Mouse (Mus musculus): ENCODE results near the gene Cabin1. TPM values are rescaled to one million over a fixed set of nuclear protein-coding genes. Genes with fewer than 3 reads are reported as not detected.
A peak's percentile ranks its signal among the peaks of the same experiment; 100 is the strongest.

Gene Cabin1
- polyA plus RNA-seq, 2 experiments: 11.2 to 13.7 TPM

DNA sequence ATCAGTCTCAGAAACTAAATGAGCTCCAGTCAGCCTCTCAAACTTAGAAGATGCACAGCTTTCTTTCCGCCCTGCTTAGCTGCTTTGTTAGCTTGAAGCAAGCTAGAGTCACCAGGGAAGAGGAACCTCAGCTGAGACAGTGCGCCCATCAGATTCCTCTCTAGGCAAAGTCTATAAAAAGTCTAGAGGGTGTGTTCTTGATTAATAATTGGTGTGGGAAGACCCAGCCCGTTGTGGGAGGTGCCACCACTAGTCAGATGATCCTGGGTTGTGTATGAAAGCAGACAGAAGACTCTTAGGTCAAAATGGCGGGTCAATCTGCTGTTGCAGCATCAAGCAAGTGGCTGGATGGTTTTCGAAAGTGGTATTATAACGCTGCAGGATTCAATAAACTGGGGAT is 2.7 kb upstream of the Cabin1 start:
- no peak for ATAC-seq (ENCODE audit: insufficient read depth)
- H3K27ac ChIP-seq: no peak overlapping the region
- H3K4me3 ChIP-seq (ENCODE audit: insufficient read depth in 1 of 2, low read depth in 2 of 2, low read length in 2 of 2): no peak overlapping the region
- no peak overlapping the region for H3K9ac ChIP-seq (replicated peaks)
- no peak overlapping the region for H3K4me2 ChIP-seq (ENCODE audit: low read depth)
- no peak for DNase-seq (ENCODE audit: low read depth in 3 of 3, low spot score in 3 of 3)
- no peak for TF ChIP-seq CTCF (IDR thresholded peaks at IDR 0.05; ENCODE audit: low read depth)
- no peak for TF ChIP-seq EP300 (IDR thresholded peaks at IDR 0.05; ENCODE audit: low read depth)
- H3K9me3 ChIP-seq (ENCODE audit: control insufficient read depth, low read length): no peaks in the 10 kb centered on the region
- H3K4me1 ChIP-seq (replicated peaks; ENCODE audit: control insufficient read depth in 2 of 2, insufficient read depth in 2 of 2, low read length in 1 of 2): peaks cover 8 to 21% of the 10 kb centered on the region in 2 experiments; a peak in 3 of 4 replicates
- H3K27me3 ChIP-seq (ENCODE audit: control insufficient read depth, insufficient read depth, low read length): no peaks in the 10 kb centered on the region
- no peaks in the 10 kb centered on the region for H3K36me3 ChIP-seq (replicated peaks; ENCODE audit: control insufficient read depth, insufficient read depth, low read depth)
- WGBS (ENCODE audit: insufficient replicate concordance): 62% methylated on average over 6 of the region's 6 CpGs

DNA sequence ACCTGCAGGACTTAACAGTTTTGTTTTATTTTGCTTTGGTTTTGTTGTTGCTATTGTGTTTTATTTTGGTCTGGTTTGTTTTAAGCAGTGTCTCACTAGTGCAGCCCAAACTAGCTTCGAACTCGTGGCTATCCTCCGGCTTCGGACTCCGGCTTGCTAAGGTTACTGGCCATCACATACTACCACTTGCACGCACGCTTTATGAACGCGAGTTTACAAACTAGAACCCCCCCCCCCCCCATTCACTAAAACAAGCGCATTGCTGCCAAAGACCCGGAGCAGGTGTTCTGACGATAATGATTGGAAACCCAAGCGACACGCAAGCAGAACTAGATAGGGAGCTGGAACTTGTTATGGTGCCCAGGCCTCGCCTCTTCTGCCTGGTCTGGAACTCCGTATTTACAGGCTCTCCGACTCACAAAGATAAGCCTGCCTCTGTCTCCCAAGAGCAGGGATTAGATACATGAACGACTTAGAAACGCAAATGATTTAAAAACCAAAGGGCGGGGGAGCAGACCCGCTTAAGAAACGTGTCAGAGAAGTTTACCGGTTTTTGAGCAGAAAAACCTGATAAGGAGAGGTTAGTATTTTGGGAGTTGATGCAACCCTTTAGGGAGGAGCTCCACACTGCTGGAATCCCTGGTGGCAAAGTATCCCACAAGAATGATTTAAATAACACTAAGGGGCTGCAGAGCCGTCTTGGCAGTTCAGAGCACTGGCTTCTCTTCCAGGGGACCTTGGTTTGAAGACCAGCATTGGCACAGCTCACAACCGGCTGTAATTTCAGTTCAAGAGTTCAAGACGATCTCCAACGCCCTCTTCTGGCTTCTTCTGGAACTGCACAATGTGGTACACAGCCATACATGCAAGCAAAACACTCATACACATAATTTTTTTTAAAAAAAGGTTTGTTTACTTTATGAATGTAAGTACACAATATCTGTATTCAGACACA is 655 bp upstream of the Cabin1 start:
- peak overlapping the region; percentile 75 for H3K9ac ChIP-seq (replicated peaks)
- peak overlapping the region; percentile 96 for H3K27ac ChIP-seq
- WGBS (ENCODE audit: insufficient replicate concordance): under 1% methylated on average over 27 of the region's 27 CpGs
- H3K4me3 ChIP-seq (ENCODE audit: insufficient read depth in 1 of 2, low read depth in 2 of 2, low read length in 2 of 2): peak overlapping the region; percentile 84 to 89
- peak overlapping the region; percentile 93 for H3K4me2 ChIP-seq (ENCODE audit: low read depth)
- no peaks in the 10 kb centered on the region for H3K9me3 ChIP-seq (ENCODE audit: control insufficient read depth, low read length)
- H3K36me3 ChIP-seq (replicated peaks; ENCODE audit: control insufficient read depth, insufficient read depth, low read depth): peaks cover 2% of the 10 kb centered on the region
- TF ChIP-seq CTCF (IDR thresholded peaks at IDR 0.05; ENCODE audit: low read depth) (peak; percentile 89), EP300 (IDR thresholded peaks at IDR 0.05; ENCODE audit: low read depth) (no peak; the same call in 1 of the 2 replicates)
- ATAC-seq (ENCODE audit: insufficient read depth) (peak; percentile 66), DNase-seq (ENCODE audit: low read depth in 3 of 3, low spot score in 3 of 3) (peak; percentile 82 to 90 (median 87))
- no peaks in the 10 kb centered on the region for H3K27me3 ChIP-seq (ENCODE audit: control insufficient read depth, insufficient read depth, low read length)
- H3K4me1 ChIP-seq (replicated peaks; ENCODE audit: control insufficient read depth in 2 of 2, insufficient read depth in 2 of 2, low read length in 1 of 2): peaks cover 8 to 25% of the 10 kb centered on the region in 2 experiments; a peak in 3 of 4 replicates

DNA sequence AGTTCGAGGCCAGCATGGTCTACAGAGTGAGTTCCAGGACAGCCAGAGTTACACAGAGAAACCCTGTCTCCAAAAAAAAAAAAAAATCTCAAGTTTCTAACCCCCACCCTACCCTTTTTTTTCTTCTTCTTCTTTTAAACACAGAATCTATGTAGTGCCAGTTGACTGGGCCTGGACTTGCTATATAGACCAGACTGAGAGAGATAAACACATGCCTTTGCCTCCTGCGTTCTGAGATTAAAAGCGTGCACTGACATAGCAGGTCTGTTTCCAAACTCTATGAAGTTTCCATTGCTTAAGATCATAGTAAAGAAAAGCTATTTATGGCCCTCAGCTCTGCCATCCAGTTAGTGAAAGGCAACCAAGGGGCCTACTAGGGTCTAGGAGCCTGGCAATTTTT is 1.7 kb downstream of the Cabin1 start:
- H3K4me2 ChIP-seq (ENCODE audit: low read depth): peak overlapping the region; percentile 75

DNA sequence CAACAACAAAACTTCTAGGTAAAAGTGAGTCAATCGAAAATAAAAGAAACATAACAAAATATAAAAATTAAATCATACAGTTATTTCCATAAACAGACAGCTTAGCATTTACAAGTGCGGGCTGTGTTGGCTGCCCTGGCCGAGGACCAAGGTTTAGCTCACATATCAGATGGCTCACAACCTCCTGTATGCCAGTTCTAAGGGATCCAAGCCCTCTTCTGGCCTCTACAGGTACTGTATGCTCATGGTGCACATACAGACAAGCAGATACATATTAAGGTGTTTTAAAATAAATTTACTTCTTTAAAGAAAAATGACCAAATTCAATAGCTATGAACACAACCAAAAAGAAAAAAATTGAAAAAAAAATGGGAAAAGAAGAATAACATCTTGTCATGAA is 3.8 kb downstream of the Cabin1 start:
- peaks cover 18% of the 10 kb centered on the region for H3K36me3 ChIP-seq (replicated peaks; ENCODE audit: control insufficient read depth, insufficient read depth, low read depth)

More for the DNA sequence above, 1.7 kb downstream of the Cabin1 start:
- peak overlapping the region; percentile 69 for H3K27ac ChIP-seq
- 37% methylated on average over 3 of the region's 3 CpGs for WGBS (ENCODE audit: insufficient replicate concordance)
- H3K27me3 ChIP-seq (ENCODE audit: control insufficient read depth, insufficient read depth, low read length): no peaks in the 10 kb centered on the region
- peak overlapping the region; percentile 53 to 84; a peak in 3 of 4 replicates for H3K4me3 ChIP-seq (ENCODE audit: insufficient read depth in 1 of 2, low read depth in 2 of 2, low read length in 2 of 2)
- H3K4me1 ChIP-seq (replicated peaks; ENCODE audit: control insufficient read depth in 2 of 2, insufficient read depth in 2 of 2, low read length in 1 of 2): peaks cover 8 to 25% of the 10 kb centered on the region in 2 experiments; a peak in 3 of 4 replicates
- ATAC-seq (ENCODE audit: insufficient read depth) (peak; percentile 38), DNase-seq (ENCODE audit: low read depth in 3 of 3, low spot score in 3 of 3) (peak; percentile 64 to 68 (median 67))
- H3K36me3 ChIP-seq (replicated peaks; ENCODE audit: control insufficient read depth, insufficient read depth, low read depth): peaks cover 10% of the 10 kb centered on the region
- H3K9me3 ChIP-seq (ENCODE audit: control insufficient read depth, low read length): no peaks in the 10 kb centered on the region
- TF ChIP-seq EP300 (IDR thresholded peaks at IDR 0.05; ENCODE audit: low read depth) (peak; percentile 76), CTCF (IDR thresholded peaks at IDR 0.05; ENCODE audit: low read depth) (no peak)
- H3K9ac ChIP-seq (replicated peaks): peak overlapping the region; percentile 68

DNA sequence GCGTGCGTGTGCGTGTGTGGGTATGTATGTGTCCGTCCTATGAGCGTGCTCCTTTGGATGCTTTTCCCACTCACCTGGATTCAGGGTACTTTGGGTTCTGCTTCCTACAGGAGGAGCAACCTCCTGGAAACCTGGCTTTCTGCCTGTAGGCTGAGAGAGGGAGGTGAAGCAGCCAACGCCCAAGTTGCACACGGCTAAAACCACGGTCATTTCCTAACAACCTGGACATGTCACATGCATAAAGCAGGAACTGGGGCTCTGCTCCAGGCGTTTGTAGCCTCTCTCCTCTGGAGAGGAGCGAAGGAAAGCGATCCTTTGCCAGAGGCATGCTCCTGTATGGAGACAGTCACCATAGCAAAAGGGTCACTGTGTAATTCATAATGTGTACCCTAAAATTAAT is 7.4 kb downstream of the Cabin1 start:
- Histone ChIP-seq H3K36me3 (replicated peaks; ENCODE audit: control insufficient read depth, insufficient read depth, low read depth) (peaks cover 46% of the 10 kb centered on the region), H3K4me1 (replicated peaks; ENCODE audit: control insufficient read depth in 2 of 2, insufficient read depth in 2 of 2, low read length in 1 of 2) (peaks cover 0 to 3% of the 10 kb centered on the region in 2 experiments; a peak in 2 of 4 replicates), H3K9me3 (ENCODE audit: control insufficient read depth, low read length) (no peaks in the 10 kb centered on the region), H3K9ac (replicated peaks) (no peak overlapping the region), H3K27ac (no peak overlapping the region), H3K4me3 (ENCODE audit: insufficient read depth in 1 of 2, low read depth in 2 of 2, low read length in 2 of 2) (no peak overlapping the region), H3K4me2 (ENCODE audit: low read depth) (no peak overlapping the region), H3K27me3 (ENCODE audit: control insufficient read depth, insufficient read depth, low read length) (no peaks in the 10 kb centered on the region)
- DNase-seq (ENCODE audit: low read depth in 3 of 3, low spot score in 3 of 3) (no peak), ATAC-seq (ENCODE audit: insufficient read depth) (no peak)
- WGBS (ENCODE audit: insufficient replicate concordance): 79% methylated on average over 11 of the region's 11 CpGs
- TF ChIP-seq EP300 (IDR thresholded peaks at IDR 0.05; ENCODE audit: low read depth): no peak
- TF ChIP-seq CTCF (IDR thresholded peaks at IDR 0.05; ENCODE audit: low read depth): no peak

More for the DNA sequence above, 3.8 kb downstream of the Cabin1 start:
- H3K27ac ChIP-seq: no peak overlapping the region
- H3K27me3 ChIP-seq (ENCODE audit: control insufficient read depth, insufficient read depth, low read length): no peaks in the 10 kb centered on the region
- no peak overlapping the region for H3K4me2 ChIP-seq (ENCODE audit: low read depth)
- H3K4me1 ChIP-seq (replicated peaks; ENCODE audit: control insufficient read depth in 2 of 2, insufficient read depth in 2 of 2, low read length in 1 of 2): peaks cover 6 to 20% of the 10 kb centered on the region in 2 experiments; a peak in 3 of 4 replicates
- no peak overlapping the region for H3K4me3 ChIP-seq (ENCODE audit: insufficient read depth in 1 of 2, low read depth in 2 of 2, low read length in 2 of 2)
- DNase-seq (ENCODE audit: low read depth in 3 of 3, low spot score in 3 of 3) (no peak), ATAC-seq (ENCODE audit: insufficient read depth) (no peak)
- H3K9ac ChIP-seq (replicated peaks): no peak overlapping the region
- H3K9me3 ChIP-seq (ENCODE audit: control insufficient read depth, low read length): no peaks in the 10 kb centered on the region
- WGBS (ENCODE audit: insufficient replicate concordance): 83% methylated on average over 3 of the region's 3 CpGs
- TF ChIP-seq CTCF (IDR thresholded peaks at IDR 0.05; ENCODE audit: low read depth): peak; percentile 28; the same call in 1 of the 2 replicates
- no peak for TF ChIP-seq EP300 (IDR thresholded peaks at IDR 0.05; ENCODE audit: low read depth)
